Mouse (Mus musculus): ENCODE measurements at regions not wholly inside any gene's neighbourhood (a gene's known extent, or its start where the extent isn't known, plus 50 kb on each side); places are given as distances from the start of the nearest gene placed in this dataset.

DNA sequence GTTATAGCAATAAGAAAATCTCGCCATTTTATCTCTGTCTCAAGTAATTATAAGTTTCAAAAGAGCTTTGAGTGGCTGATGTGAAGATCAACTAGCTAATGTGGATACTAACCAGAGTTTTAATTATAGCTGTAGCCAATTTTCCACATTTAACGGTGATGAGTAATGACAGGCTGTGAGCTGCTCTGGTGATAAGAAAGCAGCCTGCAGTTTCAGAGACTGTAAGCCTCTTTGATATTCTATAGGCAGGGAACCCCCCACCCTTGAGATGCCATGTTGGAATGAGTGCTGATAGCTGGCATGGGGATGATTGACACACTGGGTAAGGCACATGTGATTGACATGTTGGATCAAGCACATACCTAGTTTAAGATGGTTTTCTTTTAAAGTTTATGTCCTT is 245.6 kb upstream of the Ubash3b start:
- TF ChIP-seq POLR2A (IDR thresholded peaks at IDR 0.05; ENCODE audit: borderline replicate concordance, extremely low read depth, low read depth, low read length), result no peak
- TF ChIP-seq CTCF (IDR thresholded peaks at IDR 0.05; ENCODE audit: insufficient read depth, low read length), result no peak
